Mouse (Mus musculus) liver, embryonic 11.5 days (tissue): Measurements from ENCODE around the gene Cdk2ap2. TPM values are rescaled to one million over a fixed set of nuclear protein-coding genes. Genes with fewer than 3 reads are reported as not detected.
"Not testable (repeated sequence)": the region's sequence is repeated elsewhere in the genome, so short reads cannot be mapped to it uniquely, and the experiment has no call there.

Experiments
- ATAC-seq: fragments of 200-750 bp; cut with Nextera tagmentation; replicated peaks from 2 replicates; pipeline ENCODE4 v1.8.0; 2017; ENCODE audit warnings: moderate number of reproducible peaks, mild to moderate bottlenecking, moderate TSS enrichment, moderate library complexity; ENCODE audit not compliant: low FRiP score
- DNase-seq: peaks from one replicate; pipeline ENCODE4 v3.0.0-alpha.2; 2017; ENCODE audit warnings: low spot score
- H3K27ac ChIP-seq: fragments of 300-500 bp; sonication (generic); 2 replicates; pipeline ENCODE4 v1.5.1; 2014; ENCODE audit warnings: mild to moderate bottlenecking, low read depth, low read length, control low read depth
- H3K27me3 ChIP-seq: fragments of 300-500 bp; sonication (generic); replicated peaks from 2 replicates; pipeline ENCODE4 v1.6.1; 2014; ENCODE audit warnings: low read length, mixed read lengths; ENCODE audit not compliant: control insufficient read depth, insufficient read depth
- H3K36me3 ChIP-seq: fragments of 300-500 bp; sonication (generic); 2 replicates; pipeline ENCODE4 v1.6.1; 2014; ENCODE audit warnings: mild to moderate bottlenecking, low read length, moderate library complexity, mixed read lengths; ENCODE audit not compliant: control insufficient read depth, insufficient read depth
- H3K4me1 ChIP-seq: fragments of 300-500 bp; sonication (generic); replicated peaks from 2 replicates; pipeline ENCODE4 v1.6.1; 2014; ENCODE audit warnings: low read length, mixed read lengths; ENCODE audit not compliant: control insufficient read depth, insufficient read depth
- H3K4me2 ChIP-seq: fragments of 300-500 bp; sonication (generic); 2 replicates; pipeline ENCODE4 v1.6.1; 2014; ENCODE audit warnings: mild to moderate bottlenecking, control low read depth, moderate library complexity
- H3K4me3 ChIP-seq: fragments of 300-500 bp; sonication (generic); 2 replicates; pipeline ENCODE4 v1.5.1; 2014; ENCODE audit warnings: low read depth, low read length, control low read depth
- H3K9ac ChIP-seq: fragments of 300-500 bp; sonication (generic); 2 replicates; pipeline ENCODE4 v1.6.1; 2014; ENCODE audit warnings: low read depth, low read length, control low read depth
- H3K9me3 ChIP-seq: fragments of 300-500 bp; sonication (generic); 2 replicates; pipeline ENCODE4 v1.6.1; 2016; ENCODE audit warnings: low read length, inconsistent platforms, mixed read lengths; ENCODE audit not compliant: control insufficient read depth
- WGBS: fragments of 180-500 bp; shearing (Covaris S2); extraction: QIAGEN DNeasy Blood & Tissue Kit; methylation state at CpG from one replicate; pipeline ENCODE4 v1.1.7; 2014; 5-methylcytosine and 5-hydroxymethylcytosine counted together
- polyA plus RNA-seq: library from polyadenylated mRNA; unstranded; fragments of >200 nt; fragmentation: Nextera tagmentation; extraction: Ambion mirVana; gene quantifications from 2 replicates; pipeline ENCODE4 v1.2.1, GENCODE M21; 2014

Cdk2ap2 gene
- polyA plus RNA-seq, 1 experiment from 2014 or later, result 135 TPM

DNA sequence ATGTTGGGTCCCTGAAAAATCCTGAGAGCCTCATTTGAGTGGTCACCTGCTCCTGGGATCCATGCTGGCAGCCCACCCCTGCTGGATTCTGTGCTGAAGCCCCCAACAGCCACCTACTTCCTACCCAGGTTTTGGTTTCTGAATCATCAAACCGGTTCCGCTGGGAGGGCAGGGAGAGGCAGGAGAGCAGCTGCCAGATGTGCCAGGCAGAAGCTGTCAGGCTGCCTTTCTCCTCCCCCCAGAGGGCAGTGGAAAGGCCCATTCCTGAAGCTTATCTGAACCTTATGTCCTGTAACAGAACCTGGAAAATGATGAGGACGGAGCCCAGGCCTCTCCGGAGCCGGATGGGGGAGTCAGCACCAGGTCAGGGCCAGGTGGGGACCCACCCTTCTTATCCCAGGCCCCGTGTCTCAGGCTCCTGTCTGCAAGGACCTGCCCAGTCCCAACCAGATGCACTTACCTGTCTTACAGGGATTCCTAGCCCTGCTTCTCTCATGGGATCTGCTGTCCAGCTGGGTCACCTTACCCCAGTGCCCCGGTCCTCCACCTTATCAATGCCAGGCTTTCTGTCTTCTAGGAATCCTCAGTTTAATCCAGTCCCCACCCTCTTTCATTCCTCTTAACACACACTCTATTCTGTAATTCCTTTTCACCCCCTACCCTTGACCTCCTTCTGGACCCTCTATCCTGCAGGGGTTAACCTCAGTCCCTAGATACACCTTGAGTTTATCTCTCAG, 29.9 kb downstream of the Cdk2ap2 start:
- WGBS, result 68% methylated on average over 7 of the region's 7 CpGs
- DNase-seq (no peak), ATAC-seq (no peak)
- Histone ChIP-seq H3K27ac (0 out of 2 replicates have a peak overlapping the region, but pooled peaks have one; percentile 13), H3K9ac (peak overlapping the region; percentile 90), H3K4me2 (peak overlapping the region; percentile 87), H3K4me1 (peaks cover 32% of the 10 kb centered on the region), H3K4me3 (peak overlapping the region; percentile 83), H3K27me3 (no peaks in the 10 kb centered on the region), H3K9me3 (no peaks in the 10 kb centered on the region), H3K36me3 (peaks cover 9% of the 10 kb centered on the region)

DNA sequence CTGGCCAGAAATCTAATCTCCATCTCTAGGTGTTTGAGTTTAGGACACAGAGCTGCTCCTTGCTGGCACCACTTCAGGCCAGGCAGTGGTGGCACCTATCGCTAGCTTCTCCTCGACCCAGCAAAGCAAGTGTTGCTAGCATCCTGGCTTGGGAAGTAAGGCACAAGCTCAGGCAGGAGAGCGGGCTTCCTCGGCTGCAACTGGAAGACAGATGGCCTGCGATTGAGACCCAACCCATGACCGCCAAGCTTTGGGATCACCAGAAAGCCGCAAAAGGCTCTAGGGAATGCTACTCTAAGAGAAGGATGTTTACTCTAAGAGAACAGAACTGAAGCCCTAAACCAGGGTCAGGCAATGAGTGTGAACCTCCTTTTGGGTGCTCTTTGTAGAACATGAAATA, 32.5 kb downstream of the Cdk2ap2 start:
- H3K4me1 ChIP-seq, result peaks cover 26% of the 10 kb centered on the region
- ATAC-seq, result no peak
- H3K4me3 ChIP-seq, result no peak overlapping the region
- no peaks in the 10 kb centered on the region for H3K9me3 ChIP-seq
- DNase-seq, result no peak
- no peak overlapping the region for H3K9ac ChIP-seq
- peaks cover 14% of the 10 kb centered on the region for H3K36me3 ChIP-seq
- no peak overlapping the region for H3K27ac ChIP-seq
- no peaks in the 10 kb centered on the region for H3K27me3 ChIP-seq
- WGBS, result 92% methylated on average over 7 of the region's 7 CpGs
- H3K4me2 ChIP-seq, result no peak overlapping the region

DNA sequence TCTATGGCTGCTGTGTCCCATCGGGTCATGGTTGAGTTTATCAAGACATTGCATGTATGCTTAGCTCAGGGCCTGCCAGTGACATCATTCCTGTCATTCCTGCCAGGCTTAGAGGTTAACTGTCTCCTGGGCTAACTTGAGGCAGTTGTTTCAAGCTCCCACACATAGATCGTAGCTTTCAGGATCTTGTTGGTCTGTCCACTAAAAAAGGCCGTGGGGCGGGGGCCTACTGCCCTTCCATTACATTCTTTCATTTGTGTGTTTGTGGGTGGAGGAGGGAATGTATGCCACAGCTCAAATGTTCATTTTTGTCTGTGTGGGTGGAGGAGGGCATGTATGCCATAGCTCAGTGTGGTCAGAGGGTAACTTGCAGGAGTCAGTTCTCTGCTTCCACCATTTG, 33.1 kb downstream of the Cdk2ap2 start:
- ATAC-seq, result no peak
- H3K9me3 ChIP-seq, result no peaks in the 10 kb centered on the region
- no peak overlapping the region; the same call in 1 of the 2 replicates for H3K4me3 ChIP-seq
- no peak overlapping the region for H3K27ac ChIP-seq
- peaks cover 14% of the 10 kb centered on the region for H3K36me3 ChIP-seq
- peaks cover 26% of the 10 kb centered on the region for H3K4me1 ChIP-seq
- H3K4me2 ChIP-seq, result peak overlapping the region; percentile 47
- H3K27me3 ChIP-seq, result no peaks in the 10 kb centered on the region
- H3K9ac ChIP-seq, result no peak overlapping the region
- DNase-seq, result no peak
- 84% methylated on average over 4 of the region's 4 CpGs for WGBS

DNA sequence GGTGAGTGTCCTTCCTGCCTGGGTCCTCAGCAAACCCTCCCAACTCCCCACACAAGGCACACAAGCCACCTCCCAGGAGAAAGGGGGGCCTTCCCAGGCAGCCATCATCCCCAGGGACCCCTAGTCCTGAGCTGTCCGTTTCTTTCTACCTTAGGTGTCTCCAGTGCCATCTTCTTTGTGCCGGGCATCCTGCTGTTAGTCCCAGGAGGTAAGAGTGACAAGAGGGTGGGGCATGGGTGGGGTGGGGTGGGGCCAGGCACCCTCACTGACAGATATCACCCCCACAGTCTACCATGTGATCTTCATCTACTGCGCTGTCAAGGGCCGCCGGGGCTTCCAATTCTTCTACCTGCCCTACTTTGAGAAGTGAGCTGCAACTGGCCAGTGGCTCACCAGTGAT, 34.1 kb downstream of the Cdk2ap2 start:
- H3K36me3 ChIP-seq, result peaks cover 14% of the 10 kb centered on the region

DNA sequence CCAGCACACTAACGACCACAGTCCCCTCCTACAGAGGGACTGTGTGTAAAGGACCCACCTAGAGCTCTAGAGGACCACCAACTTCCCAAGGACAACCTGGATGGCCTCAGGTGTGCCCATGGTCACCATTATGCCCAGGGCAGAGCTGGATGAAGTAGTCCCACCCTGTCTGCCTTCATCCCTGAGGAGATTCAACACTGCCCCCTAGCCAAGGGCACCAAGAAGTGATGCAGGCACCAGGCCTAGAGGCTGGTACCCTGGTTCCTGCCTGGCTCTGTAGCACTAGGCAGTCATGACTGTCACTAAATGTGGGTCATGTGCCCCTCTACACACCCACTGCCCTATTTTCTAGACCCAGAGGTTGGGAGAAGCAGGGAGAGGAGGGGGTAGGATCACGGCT, 34.8 kb downstream of the Cdk2ap2 start:
- Histone ChIP-seq H3K4me2 (peak overlapping the region; percentile 47), H3K9me3 (no peaks in the 10 kb centered on the region), H3K4me3 (no peak overlapping the region; the same call in 1 of the 2 replicates), H3K27me3 (no peaks in the 10 kb centered on the region), H3K4me1 (peaks cover 22% of the 10 kb centered on the region), H3K9ac (peak overlapping the region; percentile 48; the same call in 1 of the 2 replicates), H3K36me3 (peaks cover 14% of the 10 kb centered on the region), H3K27ac (peak overlapping the region; percentile 61)
- ATAC-seq (no peak), DNase-seq (no peak)
- WGBS, result 88% methylated on average over 2 of the region's 2 CpGs

More for the DNA sequence above, 34.1 kb downstream of the Cdk2ap2 start:
- DNase-seq (no peak), ATAC-seq (peak; percentile 86)
- Histone ChIP-seq H3K4me1 (peaks cover 26% of the 10 kb centered on the region), H3K4me3 (peak overlapping the region; percentile 41), H3K27me3 (no peaks in the 10 kb centered on the region), H3K27ac (peak overlapping the region; percentile 61; the same call in 1 of the 2 replicates), H3K9ac (peak overlapping the region; percentile 48; the same call in 1 of the 2 replicates), H3K4me2 (peak overlapping the region; percentile 47), H3K9me3 (no peaks in the 10 kb centered on the region)
- WGBS, result 57% methylated on average over 5 of the region's 5 CpGs

DNA sequence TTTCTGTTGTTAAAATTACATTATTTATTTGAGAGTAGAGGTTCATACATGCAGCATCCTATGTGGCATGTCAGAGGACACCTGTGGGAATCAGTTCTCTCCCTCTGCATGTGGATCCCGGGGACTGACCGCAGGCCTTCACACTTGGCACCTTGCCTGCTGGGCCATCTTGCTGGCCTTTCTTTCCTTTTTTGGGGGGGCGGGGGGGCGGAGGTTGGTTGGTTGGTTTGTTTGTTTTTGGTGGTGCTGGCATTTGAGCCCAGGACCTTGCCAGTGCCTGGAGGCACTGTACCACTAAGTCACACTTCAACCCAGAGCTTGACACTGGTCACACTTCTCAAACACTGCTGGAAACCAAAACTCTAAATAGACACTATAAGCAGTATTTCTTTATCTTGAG, 37.4 kb downstream of the Cdk2ap2 start:
- no peak overlapping the region for H3K27ac ChIP-seq

DNA sequence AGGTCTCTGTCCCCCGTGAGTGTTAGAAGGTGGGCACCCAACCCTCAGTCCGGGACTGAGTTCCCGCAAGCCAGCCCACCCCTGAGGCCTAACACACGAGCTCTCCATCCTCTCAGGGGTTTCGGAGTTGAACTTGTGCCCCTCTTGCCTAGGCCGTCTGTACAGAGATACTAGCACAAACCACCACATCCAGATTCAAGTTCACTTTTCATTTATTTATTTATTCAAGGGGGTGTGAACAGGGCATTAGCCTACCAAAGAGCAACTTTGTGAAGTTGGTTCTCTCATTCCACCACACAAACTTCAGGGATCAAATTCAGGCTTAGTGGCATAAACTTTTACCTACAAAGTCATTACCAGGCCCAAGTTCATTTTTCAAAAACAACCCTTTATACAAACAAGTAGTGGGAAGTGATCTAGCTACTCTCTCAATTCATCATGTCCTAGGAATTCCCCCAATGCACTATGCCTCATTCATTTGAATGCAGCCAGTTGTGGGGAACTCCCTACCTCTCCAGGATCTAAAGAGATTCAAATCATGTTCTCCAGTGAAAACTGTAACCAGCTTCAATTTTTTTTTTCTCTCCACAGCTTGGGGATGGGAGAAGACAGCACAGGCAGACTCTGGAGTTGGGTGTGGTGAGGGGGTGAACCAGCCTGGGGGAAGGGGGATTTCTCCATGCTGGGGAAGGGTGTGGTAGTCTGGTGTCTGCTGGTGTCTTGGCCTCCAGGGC, 38.4 kb downstream of the Cdk2ap2 start:
- not testable (repeated sequence) for H3K27me3 ChIP-seq, H3K4me3 ChIP-seq, H3K9ac ChIP-seq, H3K9me3 ChIP-seq, DNase-seq, ATAC-seq, H3K4me2 ChIP-seq, H3K27ac ChIP-seq
- H3K4me1 ChIP-seq, result peaks cover 14% of the 10 kb centered on the region
- 77% methylated on average over 6 of the region's 6 CpGs for WGBS
- peaks cover 10% of the 10 kb centered on the region for H3K36me3 ChIP-seq

More for the DNA sequence above, 37.4 kb downstream of the Cdk2ap2 start:
- WGBS, result 79% methylated on average over 4 of the region's 4 CpGs
- H3K9ac ChIP-seq, result no peak overlapping the region
- ATAC-seq, result no peak
- no peak overlapping the region for H3K4me2 ChIP-seq
- H3K36me3 ChIP-seq, result peaks cover 10% of the 10 kb centered on the region
- H3K4me1 ChIP-seq, result peaks cover 15% of the 10 kb centered on the region
- no peak overlapping the region for H3K4me3 ChIP-seq
- no peaks in the 10 kb centered on the region for H3K9me3 ChIP-seq
- DNase-seq, result no peak
- H3K27me3 ChIP-seq, result no peaks in the 10 kb centered on the region; the same call in 1 of the 2 replicates

DNA sequence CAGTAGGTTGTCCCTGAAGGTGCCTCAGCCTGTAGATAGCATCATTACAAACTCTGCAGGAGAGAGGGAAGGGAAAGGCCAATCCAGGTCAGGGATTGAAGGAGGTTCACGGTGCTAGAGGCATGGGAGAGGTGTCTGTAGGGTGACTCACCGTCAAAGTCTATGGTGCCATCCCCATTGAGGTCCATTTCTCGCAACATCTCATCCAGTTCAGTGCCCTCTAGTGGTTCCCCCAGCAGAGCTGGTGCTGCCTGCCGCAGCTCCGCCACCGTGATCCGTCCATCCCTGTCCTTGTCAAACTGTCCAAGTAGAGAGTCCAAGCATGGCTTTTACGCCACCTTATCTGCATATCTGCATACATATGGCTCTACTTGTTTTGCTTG, 39.0 kb downstream of the Cdk2ap2 start:
- WGBS, result 22% methylated on average over 8 of the region's 8 CpGs
- ATAC-seq, result peak; percentile 65
- not testable (repeated sequence) for H3K9me3 ChIP-seq, H3K4me3 ChIP-seq, DNase-seq, H3K9ac ChIP-seq, H3K27me3 ChIP-seq, H3K4me1 ChIP-seq, H3K27ac ChIP-seq
- H3K4me2 ChIP-seq, result peak overlapping the region; percentile 37; the same call in 1 of the 2 replicates
- peaks cover 10% of the 10 kb centered on the region for H3K36me3 ChIP-seq
